Mouse (Mus musculus) midbrain, embryonic 14.5 days (tissue): ENCODE measurements at regions not wholly inside any gene's neighbourhood (a gene's known extent, or its start where the extent isn't known, plus 50 kb on each side); places are given as distances from the start of the nearest gene placed in this dataset.

Source experiments
- ATAC-seq: fragments of 200-750 bp; cut with Nextera tagmentation; 2 replicates; pipeline ENCODE4 v1.8.0; 2017; ENCODE audit warnings: moderate number of reproducible peaks, moderate library complexity; ENCODE audit not compliant: low FRiP score, low TSS enrichment
- DNase-seq: peaks from one replicate; pipeline ENCODE4 v3.0.0-alpha.2; 2015
- H3K27ac ChIP-seq: fragments of 300-500 bp; sonication (generic); replicated peaks from 2 replicates; pipeline ENCODE4 v1.5.1; 2014; ENCODE audit warnings: mild to moderate bottlenecking, low read depth, low read length, moderate library complexity
- H3K27me3 ChIP-seq: fragments of 300-500 bp; sonication (generic); 2 replicates; pipeline ENCODE4 v1.6.1; 2014; ENCODE audit warnings: low read length, control low read depth, mixed read lengths; ENCODE audit not compliant: control insufficient read depth, insufficient read depth
- H3K36me3 ChIP-seq: fragments of 300-500 bp; sonication (generic); 2 replicates; pipeline ENCODE4 v1.6.1; 2014; ENCODE audit warnings: low read length, control low read depth; ENCODE audit not compliant: control insufficient read depth, insufficient read depth
- H3K4me1 ChIP-seq: fragments of 300-500 bp; sonication (generic); 2 replicates; pipeline ENCODE4 v1.6.1; 2014; ENCODE audit warnings: mild to moderate bottlenecking, antibody characterized with exemption, low read length, control low read depth; ENCODE audit not compliant: control insufficient read depth, insufficient read depth
- H3K4me2 ChIP-seq: fragments of 300-500 bp; sonication (generic); 2 replicates; pipeline ENCODE4 v1.6.1; 2014; ENCODE audit warnings: mild to moderate bottlenecking, low read length, moderate library complexity
- H3K4me3 ChIP-seq: fragments of 300-500 bp; sonication (generic); replicated peaks from 2 replicates; pipeline ENCODE4 v1.5.1; 2014; ENCODE audit warnings: low read depth, low read length
- H3K9ac ChIP-seq: fragments of 300-500 bp; sonication (generic); replicated peaks from 2 replicates; pipeline ENCODE4 v1.6.1; 2014; ENCODE audit warnings: mild to moderate bottlenecking, low read length, moderate library complexity
- H3K9me3 ChIP-seq: fragments of 300-500 bp; sonication (generic); 2 replicates; pipeline ENCODE4 v1.6.1; 2016; ENCODE audit warnings: low read length, control low read depth, mixed read lengths; ENCODE audit not compliant: control insufficient read depth
- WGBS: fragments of 180-500 bp; shearing (Covaris S2); extraction: QIAGEN DNeasy Blood & Tissue Kit; methylation state at CpG from one replicate; pipeline ENCODE4 v1.1.7; 2014; 5-methylcytosine and 5-hydroxymethylcytosine counted together

DNA sequence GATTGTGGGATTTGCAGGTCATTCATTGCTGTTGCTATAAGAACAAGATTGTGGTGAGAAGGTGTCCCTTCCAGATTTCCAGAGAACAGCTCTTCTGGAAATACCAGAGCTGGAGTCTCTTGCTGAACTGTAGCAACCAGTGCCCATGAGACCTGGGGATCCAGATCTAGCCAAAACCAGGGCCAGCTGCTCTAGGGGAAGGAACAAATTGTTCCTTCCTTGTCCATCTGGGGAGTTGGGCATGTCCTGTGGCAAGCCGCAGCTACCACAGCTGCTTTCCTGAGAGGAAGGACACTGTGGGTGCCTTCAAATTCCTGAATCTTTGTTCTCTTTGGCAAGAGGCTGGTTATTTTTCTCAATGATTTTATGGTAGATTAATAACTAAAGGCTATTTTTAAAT is 839.0 kb upstream of the 2610301B20Rik start:
- Histone ChIP-seq H3K9me3 (no peaks in the 10 kb centered on the region), H3K4me2 (no peak overlapping the region), H3K4me1 (no peaks in the 10 kb centered on the region), H3K36me3 (no peaks in the 10 kb centered on the region), H3K27me3 (no peaks in the 10 kb centered on the region), H3K27ac (no peak overlapping the region), H3K9ac (no peak overlapping the region), H3K4me3 (no peak overlapping the region)
- no peak for ATAC-seq
- DNase-seq = no peak
- 86% methylated on average over 1 of the region's 1 CpGs for WGBS

DNA sequence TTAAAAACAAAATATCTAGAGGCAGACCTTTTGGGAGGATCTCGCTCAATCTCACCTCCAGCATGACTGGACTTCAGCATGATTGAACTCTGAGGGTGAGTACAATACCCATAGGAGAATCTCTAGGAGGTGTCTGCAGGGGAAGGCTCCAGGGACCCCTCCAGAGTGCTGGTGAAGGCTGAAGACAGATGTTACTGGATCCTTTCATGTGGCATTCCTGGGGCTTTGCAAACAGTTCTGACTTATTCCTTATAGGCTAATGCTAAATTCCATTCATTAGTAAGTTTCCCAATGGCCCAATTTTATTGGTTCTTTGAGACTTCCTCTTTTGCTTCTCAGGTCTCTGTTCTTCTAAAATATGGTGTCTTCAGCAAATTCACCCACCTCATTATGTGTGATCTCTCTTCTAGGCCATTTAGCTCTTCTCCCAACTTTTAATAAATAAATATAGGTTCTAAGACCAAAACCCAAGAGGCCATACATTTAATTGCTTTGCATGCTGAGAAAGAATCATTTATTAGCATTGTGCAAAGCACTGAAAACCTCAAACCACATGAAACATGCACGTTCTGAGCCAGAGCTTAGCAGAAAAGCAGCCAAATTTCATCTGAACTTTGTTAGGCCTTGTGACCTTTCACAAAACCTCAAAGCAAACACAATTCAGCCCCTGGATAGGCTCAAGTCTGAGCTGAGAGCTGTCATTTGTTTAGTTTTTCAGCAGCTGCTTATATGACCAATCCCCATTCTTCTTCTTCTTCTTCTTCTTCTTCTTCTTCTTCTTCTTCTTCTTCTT is 832.8 kb upstream of the 2610301B20Rik start:
- Histone ChIP-seq H3K9me3 (no peaks in the 10 kb centered on the region), H3K36me3 (no peaks in the 10 kb centered on the region), H3K27me3 (no peaks in the 10 kb centered on the region), H3K4me3 (no peak overlapping the region), H3K4me2 (no peak overlapping the region), H3K9ac (no peak overlapping the region), H3K4me1 (no peaks in the 10 kb centered on the region), H3K27ac (no peak overlapping the region)
- ATAC-seq = no peak
- WGBS = 80% methylated on average over 2 of the region's 2 CpGs
- no peak for DNase-seq

DNA sequence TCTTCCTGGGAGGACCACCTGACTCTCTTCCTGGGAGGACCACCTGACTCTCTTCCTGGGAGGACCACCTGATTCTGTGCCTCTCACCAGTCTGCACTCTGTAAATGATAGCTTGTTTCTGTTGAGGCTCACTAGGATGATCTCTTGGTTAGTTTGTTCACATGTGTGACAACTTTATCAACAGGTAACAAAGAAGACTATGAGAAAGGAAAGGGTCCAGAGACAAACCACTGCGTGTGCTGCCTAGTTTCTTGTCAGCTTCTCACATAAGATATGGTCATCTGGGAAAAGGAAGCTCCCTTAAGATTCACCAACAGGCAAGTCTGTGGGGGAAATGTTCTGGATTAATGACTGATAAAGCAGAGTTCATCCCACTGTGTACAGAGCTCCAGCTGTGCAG is 825.5 kb upstream of the 2610301B20Rik start:
- Histone ChIP-seq H3K27me3 (no peaks in the 10 kb centered on the region), H3K36me3 (no peaks in the 10 kb centered on the region), H3K9ac (no peak overlapping the region), H3K4me2 (no peak overlapping the region), H3K27ac (no peak overlapping the region), H3K4me1 (no peaks in the 10 kb centered on the region), H3K4me3 (no peak overlapping the region), H3K9me3 (no peaks in the 10 kb centered on the region)
- DNase-seq (no peak), ATAC-seq (no peak)
- WGBS = 88% methylated on average over 1 of the region's 1 CpGs

DNA sequence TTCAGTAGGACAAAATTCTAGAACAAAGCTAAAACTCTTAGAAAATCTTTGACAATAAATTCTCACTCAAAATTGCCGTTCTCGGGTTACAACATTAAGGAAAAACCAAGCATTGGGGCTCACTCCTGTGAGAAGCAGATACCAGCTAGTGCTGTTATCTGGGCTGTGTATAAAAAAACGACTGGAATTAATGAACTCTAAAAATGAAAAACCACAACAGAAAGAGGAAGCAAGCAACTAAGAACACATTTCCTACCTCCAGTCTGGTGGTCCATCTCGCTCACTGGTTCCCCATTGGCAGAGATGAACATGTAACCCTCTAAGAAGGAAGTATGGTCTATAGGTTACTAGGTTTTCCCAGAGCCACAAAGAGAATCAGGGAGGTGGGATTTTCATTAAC is 824.9 kb upstream of the 2610301B20Rik start:
- WGBS = 78% methylated on average over 4 of the region's 4 CpGs
- no peak for DNase-seq
- no peaks in the 10 kb centered on the region for H3K4me1 ChIP-seq
- H3K27me3 ChIP-seq = no peaks in the 10 kb centered on the region
- H3K36me3 ChIP-seq = no peaks in the 10 kb centered on the region
- H3K9ac ChIP-seq = no peak overlapping the region
- no peak overlapping the region for H3K27ac ChIP-seq
- H3K9me3 ChIP-seq = no peaks in the 10 kb centered on the region
- no peak for ATAC-seq
- no peak overlapping the region for H3K4me3 ChIP-seq
- H3K4me2 ChIP-seq = no peak overlapping the region

DNA sequence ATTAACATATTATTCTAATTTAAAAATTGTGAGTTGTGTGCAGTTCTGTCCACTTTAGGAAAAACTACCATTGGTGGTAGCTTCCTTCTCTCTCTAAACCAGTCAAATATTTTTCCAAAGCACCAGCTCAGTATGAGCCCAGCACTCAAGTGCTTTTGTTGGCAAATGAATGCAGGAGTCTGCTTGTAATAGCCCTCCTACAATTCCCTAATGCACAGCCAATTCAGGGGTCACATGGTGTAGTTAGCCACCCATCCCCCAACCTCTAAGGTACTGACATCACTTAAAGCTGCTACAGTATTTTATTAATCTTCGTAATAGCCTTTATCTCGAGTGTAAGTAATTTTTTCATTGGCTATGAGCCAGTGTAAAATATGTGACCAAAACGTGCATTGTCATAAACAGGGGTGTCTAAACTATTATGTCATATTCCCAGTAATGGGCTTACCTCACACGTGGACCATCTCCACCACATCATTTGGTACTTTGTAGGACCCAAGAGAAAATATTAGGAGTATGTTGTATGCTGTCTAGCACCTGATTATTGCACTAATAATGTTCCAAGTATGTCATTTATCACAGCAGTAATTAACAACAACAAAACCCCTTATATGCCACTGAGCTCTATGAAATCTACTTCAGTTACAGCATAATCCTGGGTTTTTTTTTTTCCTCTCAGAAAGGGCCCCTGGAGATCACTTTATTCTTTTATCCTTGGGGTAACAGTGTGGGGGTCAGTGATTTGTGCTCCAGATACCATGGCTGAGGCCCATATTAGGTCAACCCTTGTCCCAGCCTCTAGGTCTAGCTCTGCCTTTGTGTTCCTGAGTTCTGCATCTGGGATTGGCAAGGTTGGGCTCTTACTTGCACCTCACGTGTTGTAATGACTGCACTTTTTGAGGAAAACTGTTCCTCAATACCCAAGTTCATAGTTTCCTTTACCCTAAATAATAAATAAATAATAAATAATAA is 822.7 kb upstream of the 2610301B20Rik start:
- no peaks in the 10 kb centered on the region for H3K36me3 ChIP-seq
- no peak overlapping the region for H3K4me2 ChIP-seq
- 74% methylated on average over 5 of the region's 5 CpGs for WGBS
- no peaks in the 10 kb centered on the region for H3K4me1 ChIP-seq
- H3K27ac ChIP-seq = no peak overlapping the region
- no peaks in the 10 kb centered on the region for H3K9me3 ChIP-seq
- no peak overlapping the region for H3K9ac ChIP-seq
- no peaks in the 10 kb centered on the region for H3K27me3 ChIP-seq
- ATAC-seq = peak; percentile 59; the same call in 1 of the 2 replicates
- DNase-seq = peak; percentile 51
- H3K4me3 ChIP-seq = no peak overlapping the region

DNA sequence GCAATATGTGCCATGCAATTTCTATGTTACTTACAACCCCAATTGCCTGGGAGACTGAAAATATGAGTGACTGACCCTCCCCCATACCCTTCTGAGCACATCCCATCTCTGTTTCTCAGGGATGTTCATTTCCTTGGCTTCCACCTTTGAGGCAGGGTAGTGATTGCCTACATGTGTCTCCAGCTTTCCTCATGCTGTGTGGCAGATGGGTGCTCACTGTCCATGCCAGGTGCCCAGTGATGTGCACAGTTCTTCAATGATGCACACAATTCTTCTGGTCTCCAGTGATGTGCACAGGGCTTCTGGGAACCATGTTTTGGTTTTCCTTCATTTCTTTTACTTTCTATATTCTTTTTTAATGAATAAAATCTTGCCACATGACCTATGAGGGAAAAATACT is 821.4 kb upstream of the 2610301B20Rik start:
- Histone ChIP-seq H3K9me3 (no peaks in the 10 kb centered on the region), H3K36me3 (no peaks in the 10 kb centered on the region), H3K27me3 (no peaks in the 10 kb centered on the region), H3K4me2 (no peak overlapping the region), H3K4me1 (no peaks in the 10 kb centered on the region), H3K9ac (no peak overlapping the region), H3K27ac (no peak overlapping the region), H3K4me3 (no peak overlapping the region)
- DNase-seq = no peak
- ATAC-seq = no peak

DNA sequence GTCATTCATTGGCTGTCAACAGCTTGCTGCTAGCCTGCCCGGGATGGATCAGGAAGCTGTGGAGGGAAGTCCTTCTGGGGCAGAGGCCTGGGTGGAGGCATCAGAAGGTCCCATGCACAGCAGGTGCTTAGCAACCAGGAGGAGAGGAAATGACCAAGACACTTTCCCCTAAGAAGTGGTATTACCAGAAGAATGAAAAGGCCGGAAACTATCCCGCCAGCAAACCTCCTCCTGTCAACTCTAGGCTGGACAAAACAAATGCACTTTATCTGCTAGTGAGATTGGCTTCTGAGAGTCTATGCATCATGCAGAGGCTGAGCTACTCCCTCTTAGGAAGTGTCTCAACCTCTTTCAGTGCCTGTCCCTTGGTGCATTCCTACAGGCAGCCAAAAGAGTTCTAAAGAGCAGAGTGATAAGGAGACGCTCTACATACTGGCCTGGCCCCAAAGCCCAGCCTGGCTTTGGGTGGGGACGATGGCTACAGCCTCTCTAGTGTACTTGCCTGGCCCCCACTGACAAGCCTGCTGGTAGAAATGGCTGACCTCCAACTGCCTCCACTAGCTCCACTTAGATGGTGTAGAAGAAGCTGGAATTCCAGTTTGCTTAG is 801.7 kb upstream of the 2610301B20Rik start:
- ATAC-seq (no peak), DNase-seq (no peak)
- no peak overlapping the region for H3K27ac ChIP-seq
- 89% methylated on average over 5 of the region's 5 CpGs for WGBS
- no peak overlapping the region for H3K4me3 ChIP-seq
- no peaks in the 10 kb centered on the region for H3K36me3 ChIP-seq
- no peaks in the 10 kb centered on the region for H3K4me1 ChIP-seq
- H3K9me3 ChIP-seq = no peaks in the 10 kb centered on the region
- H3K9ac ChIP-seq = no peak overlapping the region
- no peak overlapping the region for H3K4me2 ChIP-seq
- H3K27me3 ChIP-seq = no peaks in the 10 kb centered on the region

DNA sequence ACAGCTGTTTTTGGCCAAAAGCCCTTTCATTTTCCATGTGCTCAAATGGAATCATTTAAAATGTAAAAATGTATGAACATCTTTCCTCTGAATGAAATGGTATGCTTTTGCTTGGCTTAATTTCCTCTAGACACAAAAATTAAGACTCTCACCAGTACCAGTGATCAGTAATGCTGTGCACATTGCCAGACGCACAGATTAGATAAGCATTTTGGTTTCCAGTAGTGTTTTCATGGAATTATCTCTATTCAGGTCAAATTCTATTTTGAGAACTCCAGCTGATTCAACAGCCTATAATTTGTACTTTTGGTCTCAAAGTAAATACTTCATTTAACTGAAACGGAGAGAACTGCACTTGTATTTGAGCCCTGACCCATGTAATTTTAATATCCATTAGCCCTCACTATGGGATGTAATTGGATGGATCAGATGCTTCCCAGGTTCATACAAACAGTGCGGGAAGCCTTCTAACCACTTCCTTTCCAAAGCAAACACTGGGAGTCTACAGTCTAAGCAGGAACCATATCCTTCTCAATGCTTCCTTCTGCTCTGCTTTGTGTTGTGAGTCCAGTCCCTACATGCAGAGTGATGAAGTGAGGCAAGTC is 794.6 kb upstream of the 2610301B20Rik start:
- no peak for ATAC-seq
- H3K27me3 ChIP-seq = no peaks in the 10 kb centered on the region
- no peak overlapping the region for H3K4me2 ChIP-seq
- no peaks in the 10 kb centered on the region for H3K9me3 ChIP-seq
- H3K36me3 ChIP-seq = no peaks in the 10 kb centered on the region
- H3K4me1 ChIP-seq = no peaks in the 10 kb centered on the region
- 81% methylated on average over 3 of the region's 3 CpGs for WGBS
- H3K27ac ChIP-seq = no peak overlapping the region
- no peak for DNase-seq
- no peak overlapping the region for H3K4me3 ChIP-seq
- no peak overlapping the region for H3K9ac ChIP-seq
